Mouse (Mus musculus) kidney, adult 8-10 months (tissue): ENCODE results near the gene Gria3.

Experiments used
- DNase-seq, 2 experiments: peaks; one replicate each; pipeline ENCODE4 v3.0.0; 2022

The Gria3 gene

GRCm38 (mm10) chrX:41578797-41579196 lies 178.1 kb downstream of the Gria3 start:
- DNase-seq = no peak

GRCm38 (mm10) chrX:41587692-41588091 lies 187.0 kb downstream of the Gria3 start:
- DNase-seq = no peak

- no peak for DNase-seq
Measured at GRCm38 (mm10) chrX:41607181-41607580, 206.5 kb downstream of the Gria3 start.

DNA sequence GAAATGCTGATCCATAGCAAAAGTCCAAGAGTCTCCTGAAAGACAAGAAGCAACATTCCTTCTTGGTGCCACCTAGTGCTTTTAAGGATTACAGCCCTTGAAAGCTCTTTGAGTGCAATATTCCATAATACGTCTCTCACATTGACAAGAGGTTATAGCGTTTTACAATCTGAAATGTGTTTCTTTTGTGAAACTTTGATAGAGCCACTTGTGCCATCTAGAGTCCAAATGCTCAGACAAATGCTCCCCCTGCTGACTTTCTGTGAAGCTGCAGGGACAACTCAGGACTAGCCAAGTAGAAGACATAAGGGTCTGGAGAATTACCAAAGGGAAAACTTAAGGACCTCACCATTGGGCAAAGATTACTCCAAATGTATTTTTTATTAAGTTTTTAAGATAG lies 214.3 kb downstream of the Gria3 start:
- peak; percentile 23 to 31 for DNase-seq

GRCm38 (mm10) chrX:41616928-41617327 lies 216.3 kb downstream of the Gria3 start:
- DNase-seq = no peak

- no peak for DNase-seq
Measured at GRCm38 (mm10) chrX:41618396-41618795, 217.7 kb downstream of the Gria3 start.

- no peak for DNase-seq
Measured at GRCm38 (mm10) chrX:41633576-41633975, 232.9 kb downstream of the Gria3 start.

GRCm38 (mm10) chrX:41644954-41645353 lies 244.3 kb downstream of the Gria3 start:
- DNase-seq = no peak

DNA sequence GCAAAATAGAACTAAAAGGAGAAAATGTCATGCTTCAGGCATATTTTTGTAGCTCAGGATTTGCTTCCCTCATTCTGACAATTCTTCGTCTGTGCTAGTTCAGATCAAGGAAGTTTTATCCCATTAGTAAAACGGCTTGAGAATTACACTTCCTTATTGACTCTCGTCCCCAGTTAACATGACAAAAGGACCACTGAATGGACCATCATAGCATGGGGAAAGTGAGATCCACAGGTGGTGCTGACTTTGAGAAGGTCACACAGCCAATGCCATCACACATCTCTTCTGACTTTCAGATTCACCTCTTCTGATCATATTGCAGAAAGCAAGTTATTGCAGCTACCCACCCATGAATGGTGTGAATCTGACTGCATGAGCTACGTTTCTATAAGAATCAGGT lies 257.1 kb downstream of the Gria3 start:
- DNase-seq = no peak

DNA sequence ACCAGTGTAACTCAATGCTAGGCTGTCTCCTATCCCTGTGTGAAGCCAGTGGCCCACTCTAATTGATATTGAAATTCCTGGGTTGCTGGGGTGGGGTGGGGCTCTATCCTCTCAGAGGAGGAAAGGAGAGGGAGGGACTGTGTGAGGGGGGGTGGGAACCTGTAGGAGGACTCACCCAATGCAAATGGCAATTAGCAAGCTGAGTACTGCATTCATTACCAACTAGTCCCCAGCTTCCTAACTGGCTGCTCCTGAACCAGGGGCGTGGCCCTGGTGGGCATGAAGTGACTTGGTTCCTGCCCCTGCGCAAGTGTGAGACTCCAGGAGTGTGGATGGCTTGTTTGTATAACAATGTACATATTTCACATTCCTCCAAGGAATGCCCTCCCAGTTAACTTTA lies 288.2 kb downstream of the Gria3 start:
- DNase-seq = no peak

DNA sequence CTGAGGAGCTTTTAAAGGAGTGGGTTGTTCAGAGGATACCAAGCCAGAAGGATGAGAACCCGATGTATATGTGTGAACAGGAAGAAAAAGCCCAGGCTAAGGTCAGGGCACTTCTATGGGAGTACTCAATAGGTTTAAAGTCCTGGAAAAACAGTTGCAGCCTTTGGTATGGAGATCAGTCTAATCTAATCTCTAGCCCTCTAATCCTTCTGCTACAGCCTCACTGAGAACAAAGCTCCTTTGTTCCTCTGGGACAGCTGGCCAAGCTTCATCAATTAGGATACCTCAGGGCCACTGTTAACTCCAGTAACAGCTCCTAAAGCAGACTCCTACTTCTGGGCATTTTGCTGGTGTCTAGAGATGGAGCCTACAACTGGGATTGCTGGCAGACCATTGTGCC lies 291.4 kb downstream of the Gria3 start:
- no peak for DNase-seq
